Mouse (Mus musculus) lung, postnatal 0 days (tissue): ENCODE measurements at regions not wholly inside any gene's neighbourhood (a gene's known extent, or its start where the extent isn't known, plus 50 kb on each side); places are given as distances from the start of the nearest gene placed in this dataset.

Experiments
- CTCF ChIP-seq: IDR thresholded peaks from 2 replicates; pipeline ENCODE4 v1.5.1; 2016; ENCODE audit warnings: antibody characterized with exemption, mild to moderate bottlenecking
- EP300 ChIP-seq: IDR thresholded peaks from 2 replicates; pipeline ENCODE4 v1.6.1; 2016; ENCODE audit warnings: antibody characterized with exemption, mild to moderate bottlenecking, control low read depth

DNA sequence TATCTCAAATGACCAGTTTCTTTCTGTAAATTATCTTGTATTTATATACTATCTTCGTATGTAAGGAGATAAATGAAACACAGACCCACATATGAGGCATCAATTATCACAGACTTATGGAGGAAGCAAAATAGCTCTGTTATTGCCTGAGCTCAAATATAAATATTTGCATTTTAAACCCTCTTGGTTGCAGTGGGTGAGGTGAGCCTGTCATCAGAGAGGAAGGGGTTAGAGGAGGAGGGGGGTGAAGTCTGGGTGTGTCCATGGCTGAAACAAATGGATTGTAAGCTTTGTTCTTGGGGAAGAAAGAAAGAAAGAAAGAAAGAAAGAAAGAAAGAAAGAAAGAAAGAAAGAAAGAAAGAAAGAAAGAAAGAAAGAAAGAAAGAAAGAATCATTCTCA, 265.5 kb downstream of the Meis1 start:
- TF ChIP-seq CTCF (no peak), EP300 (no peak)
